Mouse (Mus musculus): ENCODE measurements around the gene Tox2. TPM values are rescaled to one million over a fixed set of nuclear protein-coding genes. Genes with fewer than 3 reads are reported as not detected.

The Tox2 gene
- polyA plus RNA-seq, 2 experiments from 2014 or later, result 4.7 to 11.8 TPM

DNA sequence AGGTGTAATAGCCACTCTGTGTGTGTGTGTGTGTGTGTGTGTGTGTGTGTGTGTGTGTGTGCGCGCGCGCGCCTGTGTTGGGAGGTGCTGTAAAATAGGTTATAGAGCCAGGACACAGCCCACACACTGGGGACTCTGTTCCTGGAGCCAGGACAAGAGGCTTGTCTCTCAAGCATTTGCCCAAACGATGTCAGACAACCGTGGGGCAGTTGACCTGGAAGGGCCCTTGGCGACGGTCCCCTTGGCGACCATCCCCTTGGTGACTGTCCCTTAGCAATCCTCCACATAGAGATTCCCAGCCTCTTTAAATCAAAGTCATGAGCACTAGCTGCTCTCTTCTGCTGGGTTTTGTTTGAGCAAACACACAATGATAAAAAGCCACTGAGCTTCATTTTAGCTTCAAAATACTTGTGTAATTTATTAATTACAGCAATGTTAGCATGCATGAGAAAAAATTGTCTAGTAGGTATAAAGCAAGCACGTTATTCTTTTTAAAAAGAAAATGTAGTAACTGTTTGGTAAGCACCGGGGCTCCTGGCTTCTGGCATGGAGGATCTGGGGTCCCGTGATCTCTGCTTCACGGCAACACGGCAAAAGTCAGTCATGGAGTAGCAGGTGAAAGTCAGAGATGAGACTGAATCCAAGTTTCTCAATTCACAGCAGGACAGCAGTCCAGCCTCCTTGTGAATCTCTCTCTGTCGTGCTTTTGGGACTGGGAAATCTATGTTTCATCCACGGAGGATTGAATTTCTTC lies 3.0 kb downstream of the Tox2 start:
- no peak for ATAC-seq

DNA sequence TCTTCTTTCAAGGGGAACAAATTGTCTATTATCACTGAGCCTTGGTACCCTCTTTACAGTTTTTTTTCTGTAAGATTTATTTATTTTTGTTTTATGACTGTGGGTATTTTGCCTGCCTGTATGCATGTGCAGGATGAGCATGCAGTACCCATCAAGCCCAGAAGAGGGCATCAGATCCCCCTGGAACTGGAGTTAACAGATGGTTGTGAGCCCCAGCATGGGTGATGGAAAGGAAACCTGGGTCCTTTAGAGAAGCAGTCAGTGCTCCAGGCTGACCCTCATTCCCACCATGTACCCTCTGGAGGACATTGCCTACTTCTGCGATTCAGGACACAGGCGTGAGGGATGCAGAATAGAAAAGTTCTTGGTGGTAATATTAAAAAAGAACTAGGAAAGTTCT lies 4.4 kb downstream of the Tox2 start:
- no peak for ATAC-seq

DNA sequence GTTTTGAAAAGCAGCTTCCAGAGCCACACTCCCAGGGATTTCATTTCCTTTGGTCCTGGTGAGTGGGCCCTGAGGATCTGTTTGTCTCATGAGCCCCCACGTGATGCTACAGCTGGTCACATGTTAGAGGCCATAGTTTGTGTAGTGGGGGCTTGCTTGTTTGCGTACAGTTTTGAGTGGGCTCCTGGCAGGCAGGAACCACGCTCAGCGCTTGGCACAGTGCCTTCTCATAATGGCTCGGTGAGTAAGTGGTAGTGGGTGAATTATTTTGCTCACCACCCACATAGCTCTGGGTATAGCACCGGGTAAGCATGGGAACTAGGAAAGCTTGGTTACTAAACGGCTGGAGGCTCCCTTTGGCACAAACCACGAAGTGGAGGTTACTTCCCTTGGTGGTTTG lies 6.2 kb downstream of the Tox2 start:
- ATAC-seq, result no peak

DNA sequence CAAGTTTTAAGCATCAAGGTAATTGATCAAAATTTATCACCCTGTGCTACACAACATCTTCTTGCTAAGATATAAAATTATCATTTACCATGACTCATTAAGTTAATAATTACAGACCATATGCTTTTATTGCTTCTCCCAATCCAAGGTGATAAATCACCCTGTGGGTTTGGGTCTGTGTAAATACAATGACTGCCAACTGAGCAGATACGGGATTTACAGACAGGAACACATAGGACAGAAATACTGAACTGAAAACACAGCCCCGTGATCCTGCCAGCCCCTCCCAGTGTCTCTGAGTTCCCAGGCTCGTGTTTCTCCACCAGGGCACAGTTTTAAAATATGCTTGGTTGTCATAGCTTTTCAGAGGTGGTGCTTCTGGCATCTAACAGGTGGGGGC lies 10.2 kb downstream of the Tox2 start:
- no peak for ATAC-seq

DNA sequence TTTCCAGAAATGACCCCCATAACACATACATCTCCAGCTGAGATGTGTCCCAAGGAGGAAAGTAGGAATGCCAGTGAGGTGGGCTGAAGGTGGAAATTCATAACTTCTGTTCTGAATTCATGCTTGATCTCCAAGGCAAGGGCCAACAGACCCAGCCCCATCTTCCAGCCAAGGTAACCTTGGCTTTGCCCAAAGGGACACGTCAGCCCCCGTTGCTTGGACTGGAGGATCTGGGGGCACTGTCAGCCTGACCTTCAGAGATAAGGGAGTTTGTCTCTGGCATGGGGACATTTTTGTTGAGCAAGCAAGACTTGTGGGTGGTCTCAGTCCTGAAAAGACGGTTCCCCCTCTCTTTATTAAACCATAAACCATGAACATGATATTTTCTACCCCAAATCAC lies 15.2 kb downstream of the Tox2 start:
- ATAC-seq, result no peak

DNA sequence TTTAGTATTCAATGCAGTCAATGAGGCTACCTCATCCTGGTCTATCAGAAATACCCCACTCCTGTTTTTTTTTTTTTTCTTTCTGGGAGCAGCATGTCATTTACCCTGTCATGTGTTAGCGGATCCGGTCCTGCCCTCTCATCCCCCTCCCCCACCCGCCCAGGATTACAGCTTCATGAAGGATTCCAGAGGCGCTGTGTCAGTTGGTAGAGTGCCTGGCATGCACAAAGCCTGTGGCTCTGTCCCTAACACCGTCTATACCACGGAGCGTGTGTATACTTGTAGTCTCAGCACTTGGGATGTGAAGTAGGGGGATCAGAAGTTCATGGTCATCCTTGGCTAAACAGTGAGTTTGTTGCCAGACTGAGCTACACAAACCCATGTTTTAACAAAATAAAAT lies 15.6 kb downstream of the Tox2 start:
- ATAC-seq, result no peak

DNA sequence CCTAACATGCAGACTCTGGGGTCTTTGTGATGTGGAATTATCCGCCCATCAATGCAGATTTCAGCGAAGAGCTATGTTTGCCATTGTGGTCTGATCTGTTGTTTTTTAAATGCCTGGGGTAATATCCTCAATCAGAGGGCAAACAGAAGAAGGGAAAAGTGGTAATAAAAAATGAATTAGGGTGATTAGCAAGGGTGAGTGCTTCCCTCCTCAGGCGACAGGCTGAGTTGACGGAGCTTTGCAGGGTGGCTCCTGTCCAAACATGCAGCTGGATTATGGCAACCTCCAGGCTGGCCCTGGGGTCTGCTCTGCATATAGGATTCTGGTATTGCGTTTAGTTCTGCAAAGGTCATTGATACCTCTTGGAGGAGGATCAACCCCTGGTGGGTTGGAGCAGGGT lies 16.5 kb downstream of the Tox2 start:
- no peak for ATAC-seq

DNA sequence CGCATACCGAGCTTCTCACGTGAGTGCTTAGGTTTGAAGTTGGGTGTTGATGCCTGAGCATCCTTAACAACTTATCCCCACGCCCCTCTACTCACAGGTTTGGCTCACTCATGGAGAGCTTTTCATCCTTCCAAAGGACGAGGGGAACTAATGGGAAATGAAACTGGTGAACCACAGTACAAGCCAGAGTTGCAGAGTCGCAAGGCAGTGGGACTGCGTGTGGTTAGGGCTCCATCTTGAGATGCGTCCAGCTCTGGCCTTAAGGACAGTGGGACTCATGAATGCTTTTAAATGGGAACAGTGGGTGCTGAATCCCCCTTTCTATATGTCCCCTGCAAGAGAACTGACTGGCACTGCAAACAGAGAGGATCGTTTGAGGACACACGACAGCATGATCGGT lies 17.8 kb downstream of the Tox2 start:
- ATAC-seq, result no peak

DNA sequence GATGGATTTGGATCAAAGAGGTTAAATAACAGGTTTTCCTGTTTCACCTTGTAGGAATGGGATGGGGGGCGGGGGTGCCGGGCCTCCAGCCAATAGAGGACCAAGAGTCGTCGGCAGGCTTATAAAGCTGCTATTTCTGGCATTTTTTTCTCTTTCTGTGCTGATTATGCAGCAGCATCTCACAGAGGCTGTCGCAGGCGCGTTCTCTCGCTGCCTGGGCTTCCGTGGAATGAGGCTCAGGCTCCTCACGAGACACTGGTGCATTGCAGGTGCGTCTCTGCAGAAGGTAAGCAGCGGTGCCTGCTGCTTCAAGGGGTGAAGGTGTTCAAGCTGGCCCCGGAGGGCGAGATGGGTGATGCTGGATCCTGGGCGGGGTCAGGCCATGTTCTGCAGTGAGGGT lies 22.4 kb downstream of the Tox2 start:
- ATAC-seq, result no peak

DNA sequence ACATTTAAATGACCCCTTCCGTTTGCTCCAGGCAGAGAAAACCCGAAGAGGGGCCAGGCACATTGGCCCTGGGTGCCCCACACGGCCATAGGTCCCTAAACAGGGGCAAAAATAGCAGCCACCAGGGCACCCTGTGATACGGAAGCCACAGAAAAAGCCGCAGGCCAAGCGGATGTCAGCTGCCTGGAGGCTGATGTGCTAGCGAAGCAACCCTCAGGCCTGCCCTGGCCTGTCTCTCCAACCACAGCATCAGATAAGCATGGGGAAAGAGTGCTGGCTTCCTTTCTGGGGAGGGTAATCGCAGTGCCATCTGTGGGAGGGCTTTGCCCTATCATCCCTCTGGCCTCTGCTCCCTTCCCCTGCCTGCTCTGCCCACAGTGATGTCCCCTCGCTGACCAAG lies 26.1 kb downstream of the Tox2 start:
- peak; percentile 95 for ATAC-seq

DNA sequence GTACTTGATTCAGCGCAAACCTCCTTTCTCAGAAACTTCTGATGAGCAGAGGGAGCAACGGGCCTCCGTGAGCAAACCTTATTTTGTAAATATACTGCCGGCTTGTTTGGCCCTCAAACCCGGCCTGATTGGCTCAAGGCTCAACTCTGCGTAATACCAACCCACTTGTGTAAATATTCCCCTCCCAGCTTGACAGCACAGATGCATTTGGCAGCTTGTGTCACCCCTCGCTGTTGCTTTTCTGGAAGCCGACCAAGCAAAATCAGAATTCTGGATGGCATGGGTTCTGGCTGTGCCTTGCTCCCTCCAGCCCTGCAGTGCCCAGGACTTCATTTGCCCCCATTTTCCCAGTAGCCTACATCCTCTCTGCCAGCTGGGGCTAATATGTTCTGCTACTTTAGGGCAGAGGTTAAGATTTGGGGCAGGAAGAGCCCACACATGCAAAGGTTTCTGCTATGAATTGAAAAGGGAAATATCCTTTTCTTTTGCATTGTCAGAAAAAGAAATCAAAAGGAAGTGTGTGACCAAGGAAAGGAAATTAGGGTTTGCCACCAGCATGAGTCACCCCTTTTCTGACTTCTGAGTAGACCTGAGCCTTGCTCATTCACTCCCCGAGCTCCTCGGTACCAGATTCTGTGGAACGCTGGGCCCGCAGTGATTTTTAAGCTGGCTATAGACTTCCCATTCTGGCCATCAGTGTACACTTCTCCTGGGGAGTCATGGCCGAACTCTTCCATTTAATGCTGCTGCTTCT lies 29.0 kb downstream of the Tox2 start:
- ATAC-seq, result peak; percentile 13

DNA sequence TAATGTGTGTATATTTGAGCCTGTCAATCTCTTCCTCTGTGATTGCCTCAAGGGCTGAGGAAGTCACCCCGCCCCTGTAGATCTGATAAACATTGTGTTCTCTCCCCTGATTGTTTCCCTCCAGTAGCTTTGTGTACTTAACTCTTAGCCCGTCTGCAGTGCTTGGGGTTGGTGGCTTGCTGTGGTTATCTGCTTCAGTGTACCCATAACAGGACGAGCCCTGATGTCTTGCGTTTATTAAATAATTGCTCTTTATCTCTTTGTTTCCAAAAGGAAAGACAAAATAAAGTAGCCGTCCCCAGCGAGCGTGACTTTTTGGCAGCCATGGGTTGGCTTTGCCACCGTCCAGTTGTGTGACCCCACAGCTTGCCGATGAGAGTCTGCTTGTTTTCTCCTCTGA lies 30.7 kb downstream of the Tox2 start:
- no peak for ATAC-seq

DNA sequence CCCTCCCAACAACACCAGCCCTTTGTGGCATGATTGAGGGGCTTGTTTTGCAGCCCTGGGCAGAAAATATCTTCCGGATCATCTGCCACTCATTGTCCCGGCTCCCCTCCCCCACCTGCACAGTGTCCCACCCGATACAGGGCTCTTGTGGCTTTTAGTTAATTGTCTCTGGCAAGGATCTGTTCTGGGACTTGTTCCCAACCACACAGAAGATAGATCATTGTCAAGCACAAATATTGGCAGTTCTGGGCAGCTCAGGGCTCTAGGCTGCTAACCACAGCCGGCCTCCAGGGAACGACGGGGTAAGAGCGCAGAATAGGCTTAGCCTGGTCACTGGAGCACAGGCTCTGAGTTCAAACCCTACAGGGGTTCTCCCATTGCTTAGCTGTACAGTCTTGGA lies 33.1 kb downstream of the Tox2 start:
- no peak for ATAC-seq

DNA sequence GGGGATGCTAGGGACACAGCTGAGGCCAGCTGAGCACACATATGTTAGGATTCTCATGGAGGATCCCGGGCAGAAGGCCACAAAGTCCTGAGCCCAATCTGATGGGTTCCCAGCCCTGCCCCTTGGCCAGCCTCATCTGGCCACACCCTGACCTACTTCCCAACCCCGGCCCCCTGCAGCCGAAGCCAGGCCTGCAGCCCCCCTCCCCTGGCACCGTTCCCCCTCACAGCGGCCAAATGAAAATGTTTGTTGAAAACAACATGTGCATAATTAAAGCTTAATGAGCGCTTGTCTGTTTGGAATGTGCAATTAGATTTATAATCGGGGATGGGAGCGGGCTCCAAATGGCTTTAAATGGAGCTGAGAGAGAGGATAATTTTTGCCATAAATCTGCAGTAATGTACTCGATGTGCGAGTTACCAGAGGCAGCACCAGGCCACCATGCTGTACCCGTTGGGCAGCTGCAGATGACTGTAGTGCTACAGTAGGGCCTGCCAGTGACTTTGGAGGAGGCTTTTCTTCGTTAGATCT lies 35.1 kb downstream of the Tox2 start:
- no peak for ATAC-seq

DNA sequence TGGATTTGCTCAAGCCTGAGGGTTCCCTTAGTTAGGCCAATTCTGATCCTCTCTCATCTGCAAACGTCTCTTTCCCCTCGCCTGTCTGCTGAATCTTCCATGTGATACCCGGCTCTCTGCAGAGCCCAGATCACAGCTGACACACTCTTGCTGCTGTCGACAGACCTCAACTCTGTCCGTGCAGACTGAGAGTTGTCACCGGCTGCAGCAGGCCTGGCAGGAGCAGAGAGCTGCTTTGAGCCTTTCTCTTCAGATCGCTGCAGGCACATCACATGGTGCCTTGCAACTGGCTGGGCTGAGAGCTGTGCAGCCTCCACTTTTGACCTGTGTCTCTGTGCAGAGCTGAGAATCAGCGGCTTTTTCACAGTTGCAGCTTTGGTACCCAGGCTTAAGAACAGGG lies 37.0 kb downstream of the Tox2 start:
- no peak for ATAC-seq

DNA sequence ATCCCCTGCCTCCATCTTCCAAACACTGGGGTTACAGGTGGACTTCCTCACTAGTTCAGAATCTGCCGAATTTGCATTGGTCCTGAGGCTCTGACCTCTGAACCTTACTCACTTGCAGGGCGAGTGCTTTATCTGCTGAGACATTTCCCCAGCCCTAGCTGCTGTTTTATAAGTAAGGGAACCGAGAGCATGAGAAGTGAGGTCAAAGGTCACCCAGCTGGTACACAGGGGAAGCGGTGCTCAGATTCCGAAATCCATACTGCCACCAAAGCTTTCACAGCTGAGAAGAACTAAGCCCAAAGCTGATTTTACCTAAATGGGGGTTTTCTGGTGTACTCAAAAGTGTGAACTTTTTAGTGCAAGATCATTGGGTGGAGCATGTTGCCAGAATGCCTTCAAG lies 38.9 kb downstream of the Tox2 start:
- ATAC-seq, result no peak

DNA sequence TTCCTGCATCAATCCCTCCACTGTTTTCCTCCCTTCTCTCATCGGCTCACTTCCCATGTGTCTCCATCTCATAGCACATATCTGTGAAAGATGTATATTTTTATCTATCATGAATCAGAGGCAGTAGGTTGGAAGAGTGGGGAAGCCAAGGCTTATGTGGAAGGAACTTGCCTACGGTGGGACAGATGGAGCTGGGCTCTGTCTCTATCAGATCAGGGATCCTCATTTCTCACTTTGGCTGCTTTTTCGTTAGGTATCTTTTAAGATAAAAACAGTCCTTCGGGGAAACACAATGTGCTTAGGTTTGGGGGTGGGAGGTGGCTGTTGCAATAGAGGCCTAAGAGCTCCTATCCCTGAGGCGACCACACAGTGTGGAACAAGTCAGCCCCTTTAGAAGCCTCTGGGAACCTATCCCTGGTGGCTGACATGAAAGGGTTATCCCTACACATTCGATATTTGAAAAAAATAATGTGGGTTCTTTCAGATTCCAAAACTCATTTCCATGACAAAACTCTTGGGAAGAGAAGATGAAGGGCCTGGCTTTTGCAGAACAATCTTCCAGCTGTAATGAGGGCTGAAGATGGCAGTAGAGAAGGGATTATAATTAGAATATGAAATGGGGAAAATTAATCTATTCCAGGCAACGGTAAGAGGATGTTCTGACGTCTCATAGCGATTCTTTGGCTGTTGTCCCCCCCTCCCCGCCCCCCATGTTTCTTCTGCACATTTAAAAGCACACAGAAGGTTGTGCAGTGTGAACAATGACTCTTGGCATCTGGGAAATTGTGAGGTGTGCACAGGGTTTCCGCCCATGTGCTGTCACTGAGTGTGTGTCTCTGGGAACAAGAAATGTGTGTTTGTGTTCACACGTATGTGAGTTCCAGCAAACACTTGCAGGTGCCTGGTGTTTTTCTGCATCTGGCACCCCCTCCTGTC lies 41.3 kb downstream of the Tox2 start:
- no peak for ATAC-seq

DNA sequence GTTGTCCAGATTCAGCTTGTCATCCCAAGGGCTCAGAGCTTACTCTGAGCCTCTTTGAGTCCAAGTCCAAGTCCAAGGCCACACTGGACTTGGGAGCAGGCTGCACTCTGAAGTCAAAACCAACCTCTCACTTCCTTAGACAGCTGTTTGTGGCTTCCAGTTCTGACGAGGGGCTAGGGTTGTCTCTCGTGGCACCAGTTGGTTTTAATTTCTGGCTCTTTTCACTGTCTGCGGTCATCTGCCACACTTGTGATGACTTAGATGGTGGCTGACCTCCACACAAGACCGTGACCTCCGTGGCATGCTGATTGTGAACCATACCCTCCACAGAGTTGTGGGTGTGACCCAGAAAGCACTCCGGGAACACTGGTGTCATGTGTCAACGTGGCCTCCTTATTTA lies 46.0 kb downstream of the Tox2 start:
- ATAC-seq, result no peak

DNA sequence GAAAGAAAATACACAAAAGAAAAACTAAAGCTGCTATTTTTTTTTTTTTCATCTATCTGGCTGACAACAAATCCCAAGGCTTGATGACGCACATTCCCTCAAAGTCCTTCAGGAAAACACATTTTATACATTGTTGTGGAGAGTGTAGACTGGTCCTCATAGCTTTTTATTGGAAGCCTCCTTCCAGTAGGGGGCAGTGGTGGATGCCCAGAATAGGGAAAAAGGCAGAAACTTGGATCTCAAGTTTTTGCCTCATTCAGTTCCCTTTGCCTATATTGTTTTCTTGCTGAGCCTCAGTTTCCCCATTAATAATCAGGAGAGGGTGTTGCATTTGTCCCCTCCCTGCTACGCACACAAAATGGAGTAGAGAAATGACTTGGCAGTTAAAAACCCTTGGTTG lies 49.7 kb downstream of the Tox2 start:
- ATAC-seq, result no peak

DNA sequence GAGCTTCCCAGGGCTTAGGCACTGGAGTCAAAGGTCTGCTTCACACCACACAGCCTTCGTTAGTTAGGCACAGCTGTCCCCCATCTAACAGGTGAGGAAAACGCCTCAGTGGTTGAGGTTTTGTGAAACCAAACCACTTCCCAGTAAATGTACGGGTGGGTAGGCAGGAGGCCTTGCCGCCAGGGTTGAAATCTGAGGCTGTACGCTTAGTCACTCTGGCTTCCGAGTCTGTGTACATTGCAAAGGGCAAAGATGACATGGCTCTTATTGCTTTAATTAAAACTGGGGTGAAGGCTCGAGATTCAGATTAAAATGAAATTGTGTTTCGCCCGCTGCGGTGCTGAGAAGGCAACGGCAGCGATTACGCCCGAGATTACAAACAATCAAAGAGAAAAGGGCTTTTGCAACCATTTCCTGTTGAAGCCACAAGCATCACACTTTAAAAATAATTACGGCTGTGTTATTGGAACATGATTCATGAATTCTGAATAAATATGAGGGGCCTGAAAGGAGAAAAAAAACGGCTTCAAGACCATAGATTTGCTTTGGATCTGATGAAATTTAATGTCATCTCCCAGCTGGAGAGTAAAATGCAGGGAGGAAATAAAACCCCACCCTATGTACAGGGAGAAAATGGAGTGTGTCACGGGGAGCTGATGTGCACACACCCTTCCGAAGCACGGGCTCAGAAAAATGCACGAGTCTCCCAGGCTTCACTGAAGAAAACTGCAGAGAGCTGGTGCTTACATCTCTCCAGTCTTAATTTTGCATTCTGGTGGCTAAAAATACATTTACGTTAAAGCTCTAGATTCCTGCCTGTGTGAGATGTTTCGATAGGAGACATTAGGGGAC lies 50.5 kb downstream of the Tox2 start:
- peak; percentile 77 for ATAC-seq

DNA sequence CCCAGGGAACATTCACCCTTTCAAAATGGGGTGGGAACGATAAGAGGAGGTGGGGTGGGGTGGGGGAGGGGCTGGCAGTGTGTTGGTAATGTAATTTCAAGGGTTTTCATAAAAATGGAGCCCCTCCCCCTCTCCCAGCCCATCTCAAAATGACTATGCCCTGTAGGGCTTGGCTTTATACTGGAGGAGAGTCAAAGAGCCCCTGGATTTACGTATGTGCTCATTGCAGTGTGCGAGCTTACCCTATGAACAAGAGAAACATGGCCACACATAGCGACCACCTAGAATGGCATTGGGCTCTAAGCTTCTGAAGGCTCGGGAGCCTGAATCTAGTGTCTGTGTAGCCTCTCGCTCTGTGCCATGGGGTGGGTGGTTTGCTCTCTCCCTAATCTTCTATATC lies 51.3 kb downstream of the Tox2 start:
- no peak for ATAC-seq

DNA sequence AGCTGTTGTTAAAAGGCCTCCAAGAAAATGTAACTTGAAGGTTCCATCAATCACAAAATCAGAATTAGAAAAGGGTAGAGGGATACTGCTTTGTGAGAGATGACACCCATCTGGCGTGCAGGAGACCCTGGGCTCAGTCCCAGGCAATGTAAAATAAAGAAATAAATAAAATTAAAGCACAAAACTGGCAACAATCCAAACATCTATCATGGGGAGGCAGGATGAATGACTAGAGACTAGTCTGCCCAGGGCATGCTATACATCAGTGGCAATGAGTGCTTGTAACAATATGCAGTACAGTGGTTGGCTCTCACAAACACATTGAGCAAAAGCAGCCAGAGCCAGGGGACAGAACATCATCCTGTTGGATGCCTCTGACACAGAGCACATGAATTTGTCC lies 53.8 kb downstream of the Tox2 start:
- no peak for ATAC-seq
